Mouse (Mus musculus) CD8-positive naive resting alpha-beta T cell, adult 57 days (primary cell): Measurements from ENCODE around the gene Mre11a. TPM values are rescaled to one million over a fixed set of nuclear protein-coding genes. Genes with fewer than 3 reads are reported as not detected.

Experiments used
- total RNA-seq: library from RNA; stranded (reverse); gene quantifications from one replicate; pipeline ENCODE4 v1.2.4, GENCODE M21; 2023

The Mre11a gene
- 49.5 TPM for total RNA-seq

GRCm38 (mm10) chr9:14784039-14785002 is at the start of gene Mre11a, which contains the start of gene Ankrd49:
Gene Mre11a (plus strand): TSS chr9:14784654.
Gene Ankrd49 (minus strand): TSS chr9:14784856.

GRCm38 (mm10) chr9:14740151-14740924 is 44.1 kb upstream of the Mre11a start, which contains the start of gene Piwil4:
Gene Piwil4 (minus strand): TSS chr9:14740733.

GRCm38 (mm10) chr9:14752001-14752522 is 32.4 kb upstream of the Mre11a start, which contains the start of gene Fut4:
Gene Fut4 (minus strand): TSS chr9:14752393.

GRCm38 (mm10) chr9:14770803-14771471 is 13.5 kb upstream of the Mre11a start, which contains the start of gene 1700012B09Rik:
Gene 1700012B09Rik (minus strand): TSS chr9:14771030.

GRCm38 (mm10) chr9:14859868-14860639 is 75.6 kb downstream of the Mre11a start, which contains the start of gene Gpr83:
Gene Gpr83 (plus strand): TSS chr9:14860210.

Other genes starting within 250 kb of the Mre11a start
- not detected for gene Amotl1, start 139.6 kb upstream of the Mre11a start, total RNA-seq
- gene Piwil4, start 43.9 kb upstream of the Mre11a start, total RNA-seq: not detected
- 0.24 TPM for gene Fut4, start 32.3 kb upstream of the Mre11a start, total RNA-seq
- not detected for gene 1700012B09Rik, start 13.6 kb upstream of the Mre11a start, total RNA-seq
- 30.3 TPM for gene Ankrd49, start 202 bp downstream of the Mre11a start, total RNA-seq
- gene Gpr83, start 75.6 kb downstream of the Mre11a start, total RNA-seq: 1.6 TPM
- 5.5 TPM for gene Izumo1r, start 119.3 kb downstream of the Mre11a start, total RNA-seq